Comparison of ENCODE assay signal across 8 mouse cellular contexts in genomic region chr4:109420138-109420795, GRCm38 (mm10). TPM values are rescaled to one million over a fixed set of nuclear protein-coding genes. Genes with fewer than 3 reads are reported as not detected.
DNase-seq lines count a peak whose midpoint lies in the region; ATAC-seq and TF ChIP-seq lines count a peak whose summit lies in the region.

No protein-coding gene starts in this region.

- no peak overlapping the region for H3K4me3 ChIP-seq in kidney, adult 2 months (ENCODE audit: insufficient read depth, low read depth, low read length)
- H3K4me3 ChIP-seq in embryonic facial prominence, embryonic 11.5 days (ENCODE audit: low read depth, low read length) = no peak overlapping the region

- no peak overlapping the region for H3K9ac ChIP-seq in embryonic facial prominence, embryonic 11.5 days (replicated peaks; ENCODE audit: low read length)

- peaks cover 5% of the 10 kb centered on the region; the same call in 1 of the 2 replicates for H3K4me1 ChIP-seq in kidney, adult 2 months (ENCODE audit: control insufficient read depth, insufficient read depth, low read length)
- H3K4me1 ChIP-seq in embryonic facial prominence, embryonic 11.5 days (ENCODE audit: control insufficient read depth, insufficient read depth, low read length) = no peaks in the 10 kb centered on the region

- no peaks in the 10 kb centered on the region for H3K27me3 ChIP-seq in kidney, adult 2 months (replicated peaks; ENCODE audit: control insufficient read depth, insufficient read depth, low read length)
- no peaks in the 10 kb centered on the region for H3K27me3 ChIP-seq in embryonic facial prominence, embryonic 11.5 days (ENCODE audit: control insufficient read depth, insufficient read depth, low read length)

- DNase-seq in kidney, adult 2 months = no peak
- DNase-seq in kidney, adult 9 months = no peak
- peak; percentile 27 to 38 for DNase-seq in B cell, adult 2 months
- no peak for DNase-seq in embryonic facial prominence, embryonic 11.5 days (ENCODE audit: low spot score)
- DNase-seq in cerebellum, postnatal 36 days = no peak
- no peak for DNase-seq in layer of hippocampus, adult 9-11 months
- DNase-seq in c-Kit-positive CD71-positive TER-119-positive erythroid progenitor cells, embryonic 14.5 days (ENCODE audit: low spot score) = no peak

- ATAC-seq in embryonic facial prominence, embryonic 11.5 days (replicated peaks; ENCODE audit: insufficient number of reproducible peaks, low FRiP score, low TSS enrichment, low read depth) = peak; percentile 54; the same call in 1 of the 2 replicates
- ATAC-seq in megakaryocyte progenitor cell, adult 5-6 weeks (replicated peaks; ENCODE audit: poor library complexity) = peak; percentile 61

- H3K4me2 ChIP-seq in embryonic facial prominence, embryonic 11.5 days (ENCODE audit: low read depth, low read length) = no peak overlapping the region

- no peaks in the 10 kb centered on the region for H3K36me3 ChIP-seq in kidney, adult 2 months (ENCODE audit: control insufficient read depth, insufficient read depth, low read length)
- H3K36me3 ChIP-seq in embryonic facial prominence, embryonic 11.5 days (replicated peaks; ENCODE audit: control insufficient read depth, insufficient read depth, low read depth, low read length) = no peaks in the 10 kb centered on the region

- no peak overlapping the region for H3K27ac ChIP-seq in kidney, adult 2 months (ENCODE audit: insufficient read depth, low read depth, low read length)
- H3K27ac ChIP-seq in embryonic facial prominence, embryonic 11.5 days (replicated peaks; ENCODE audit: low read depth, low read length) = no peak overlapping the region

- peak; percentile 27; the same call in 1 of the 2 replicates for TF ChIP-seq CTCF in kidney, adult 2 months (conservative IDR thresholded peaks at IDR 0.05; ENCODE audit: insufficient read depth, insufficient read length, low read depth, low read length)

- no peaks in the 10 kb centered on the region for H3K9me3 ChIP-seq in embryonic facial prominence, embryonic 11.5 days (replicated peaks; ENCODE audit: control insufficient read depth, low read length)

- no peak for TF ChIP-seq POLR2A in kidney, adult 2 months (IDR thresholded peaks at IDR 0.05; ENCODE audit: low read depth, low read length)

- WGBS in kidney, adult 2 months = 86% methylated on average over 8 of the region's 8 CpGs
- WGBS in embryonic facial prominence, embryonic 11.5 days = 75% methylated on average over 8 of the region's 8 CpGs

RNA-seq across cellular contexts. Expression of gene Ttc39a, which starts 13.8 kb away (rescaled TPM):
- polyA plus RNA-seq in kidney, adult 2 months (2012; rRNA removed) = 2.8 and 3.1 TPM in 2 replicates
- polyA plus RNA-seq in embryonic facial prominence, embryonic 11.5 days (2014; fragmentation: Nextera tagmentation; extraction: Ambion mirVana) = 4.3 and 4.8 TPM in 2 replicates
- total RNA-seq in megakaryocyte progenitor cell, adult 5-6 weeks (2015) = 0.64 and 1.2 TPM in 2 replicates
- 0.98 and 4.0 TPM in 2 replicates for total RNA-seq in megakaryocyte progenitor cell, adult 5-6 weeks (2017)

Comparison
In these comparisons a context has a peak if more than half of its experiments do, and no peak if none do; other contexts are left out.
1. DNase-seq: peak in B cell, adult 2 months (2 of 2); none in kidney, adult 2 months (single experiment), kidney, adult 9 months (single experiment), embryonic facial prominence, embryonic 11.5 days (single experiment), cerebellum, postnatal 36 days (0 of 2), layer of hippocampus, adult 9-11 months (single experiment) and c-Kit-positive CD71-positive TER-119-positive erythroid progenitor cells, embryonic 14.5 days (single experiment).